Mouse (Mus musculus): ENCODE data around the gene Akr7a5.

The Akr7a5 gene

GRCm38 (mm10) chr4:139301780-139302179, 8.8 kb upstream of the Akr7a5 start:
- no peak for DNase-seq

GRCm38 (mm10) chr4:139302241-139302640, 8.3 kb upstream of the Akr7a5 start:
- no peak for DNase-seq

GRCm38 (mm10) chr4:139305521-139305920, 5.0 kb upstream of the Akr7a5 start:
- DNase-seq, result no peak

GRCm38 (mm10) chr4:139307916-139308315, 2.6 kb upstream of the Akr7a5 start:
- no peak for DNase-seq

GRCm38 (mm10) chr4:139309651-139310050, 893 bp upstream of the Akr7a5 start:
- DNase-seq, result no peak

- DNase-seq, result peak; percentile 63
Observed at GRCm38 (mm10) chr4:139310899-139311701, 556 bp downstream of the Akr7a5 start.

- DNase-seq, result no peak
Observed at GRCm38 (mm10) chr4:139311707-139312106, 1.2 kb downstream of the Akr7a5 start.

- DNase-seq, result peak; percentile 82
Observed at GRCm38 (mm10) chr4:139312632-139313031, 2.1 kb downstream of the Akr7a5 start.

- no peak for DNase-seq
Observed at GRCm38 (mm10) chr4:139318449-139318848, 7.9 kb downstream of the Akr7a5 start.

- DNase-seq, result no peak
Observed at GRCm38 (mm10) chr4:139319740-139320139, 9.2 kb downstream of the Akr7a5 start.

- DNase-seq, result peak; percentile 92
Observed at GRCm38 (mm10) chr4:139330605-139331004, 20.1 kb downstream of the Akr7a5 start.

GRCm38 (mm10) chr4:139334631-139335295, 24.2 kb downstream of the Akr7a5 start:
- no peak for DNase-seq

GRCm38 (mm10) chr4:139335507-139335906, 25.0 kb downstream of the Akr7a5 start:
- DNase-seq, result no peak

GRCm38 (mm10) chr4:139336822-139337483, 26.4 kb downstream of the Akr7a5 start:
- DNase-seq, result peak; percentile 96

- no peak for DNase-seq
Observed at GRCm38 (mm10) chr4:139338145-139338544, 27.6 kb downstream of the Akr7a5 start.

- DNase-seq, result no peak
Observed at GRCm38 (mm10) chr4:139340835-139341234, 30.3 kb downstream of the Akr7a5 start.

GRCm38 (mm10) chr4:139341556-139342233, 31.2 kb downstream of the Akr7a5 start:
- DNase-seq, result no peak

GRCm38 (mm10) chr4:139343718-139344117, 33.2 kb downstream of the Akr7a5 start:
- DNase-seq, result no peak

- no peak for DNase-seq
Observed at GRCm38 (mm10) chr4:139345416-139346019, 35.0 kb downstream of the Akr7a5 start.

- peak; percentile 87 for DNase-seq
Observed at GRCm38 (mm10) chr4:139351931-139352711, 41.6 kb downstream of the Akr7a5 start, which contains the start of the genes Mrto4, Emc1 and Ubr4. Gene Mrto4, minus strand, starts transcription at chr4:139352576. Gene Emc1, plus strand, starts transcription at chr4:139352587. Gene Ubr4, plus strand, starts transcription at chr4:139352609.

- DNase-seq, result no peak
Observed at GRCm38 (mm10) chr4:139352832-139353231, 42.3 kb downstream of the Akr7a5 start.

- DNase-seq, result no peak
Observed at GRCm38 (mm10) chr4:139357211-139357610, 46.7 kb downstream of the Akr7a5 start.

All from thymus, postnatal 4 days (tissue).